Mouse (Mus musculus): ENCODE measurements around the gene Ilf2. TPM values are rescaled to one million over a fixed set of nuclear protein-coding genes. Genes with fewer than 3 reads are reported as not detected.

Gene Ilf2
- 182 and 183 TPM in 2 replicates for polyA plus RNA-seq (2015; fragmentation: Nextera tagmentation; extraction: Ambion mirVana)

- 1% methylated on average over 45 of the region's 45 CpGs for WGBS
- H3K9ac ChIP-seq: peak within 1 kb of the TSS; percentile 93
- H3K4me3 ChIP-seq (replicated peaks): peak within 1 kb of the TSS; percentile 93
- H3K4me2 ChIP-seq (replicated peaks): peak within 1 kb of the TSS; percentile 60
- H3K9me3 ChIP-seq (replicated peaks): no peaks in the 10 kb centered on the region
- H3K27me3 ChIP-seq: no peaks in the 10 kb centered on the region
- peak; percentile 99 for ATAC-seq (ENCODE audit: insufficient number of reproducible peaks, low FRiP score, low TSS enrichment, low read depth)
- peak within 1 kb of the TSS; percentile 95 for H3K27ac ChIP-seq (replicated peaks)
- peaks cover 8% of the 10 kb centered on the region for H3K4me1 ChIP-seq
- H3K36me3 ChIP-seq: peaks cover 31% of the 10 kb centered on the region
These were observed at the start of gene Ilf2 for GRCm38 (mm10) chr3:90475831-90476611. Gene Ilf2, plus strand, starts transcription at chr3:90476126.

GRCm38 (mm10) chr3:90427574-90427973, 48.4 kb upstream of the Ilf2 start:
- Histone ChIP-seq H3K4me2 (replicated peaks) (no peak overlapping the region), H3K27me3 (no peaks in the 10 kb centered on the region), H3K4me1 (peaks cover 22% of the 10 kb centered on the region), H3K9ac (no peak overlapping the region), H3K36me3 (peaks cover 14% of the 10 kb centered on the region), H3K9me3 (replicated peaks) (no peaks in the 10 kb centered on the region), H3K27ac (replicated peaks) (no peak overlapping the region), H3K4me3 (replicated peaks) (no peak overlapping the region)
- 80% methylated on average over 1 of the region's 1 CpGs for WGBS
- ATAC-seq (ENCODE audit: insufficient number of reproducible peaks, low FRiP score, low TSS enrichment, low read depth): no peak

- Histone ChIP-seq H3K9me3 (replicated peaks) (no peaks in the 10 kb centered on the region), H3K4me2 (replicated peaks) (no peak overlapping the region), H3K27me3 (no peaks in the 10 kb centered on the region), H3K36me3 (peaks cover 8% of the 10 kb centered on the region), H3K9ac (no peak overlapping the region), H3K27ac (replicated peaks) (no peak overlapping the region), H3K4me1 (peaks cover 22% of the 10 kb centered on the region), H3K4me3 (replicated peaks) (no peak overlapping the region)
- ATAC-seq (ENCODE audit: insufficient number of reproducible peaks, low FRiP score, low TSS enrichment, low read depth): no peak
- 74% methylated on average over 6 of the region's 6 CpGs for WGBS
These were observed 47.7 kb upstream of the Ilf2 start for GRCm38 (mm10) chr3:90428186-90428585.

- Histone ChIP-seq H3K4me3 (replicated peaks) (no peak overlapping the region), H3K9ac (no peak overlapping the region), H3K9me3 (replicated peaks) (no peaks in the 10 kb centered on the region), H3K36me3 (no peaks in the 10 kb centered on the region), H3K4me2 (replicated peaks) (no peak overlapping the region), H3K4me1 (peaks cover 26% of the 10 kb centered on the region), H3K27ac (replicated peaks) (no peak overlapping the region), H3K27me3 (no peaks in the 10 kb centered on the region)
- 86% methylated on average over 3 of the region's 3 CpGs for WGBS
- ATAC-seq (ENCODE audit: insufficient number of reproducible peaks, low FRiP score, low TSS enrichment, low read depth): no peak
These were observed 46.4 kb upstream of the Ilf2 start for GRCm38 (mm10) chr3:90429576-90429975.

- no peak for ATAC-seq (ENCODE audit: insufficient number of reproducible peaks, low FRiP score, low TSS enrichment, low read depth)
- no peak overlapping the region for H3K27ac ChIP-seq (replicated peaks)
- H3K4me1 ChIP-seq: peaks cover 26% of the 10 kb centered on the region
- peak overlapping the region; percentile 52 for H3K4me3 ChIP-seq (replicated peaks)
- no peaks in the 10 kb centered on the region for H3K27me3 ChIP-seq
- peak overlapping the region; percentile 84 for H3K4me2 ChIP-seq (replicated peaks)
- H3K36me3 ChIP-seq: no peaks in the 10 kb centered on the region
- H3K9me3 ChIP-seq (replicated peaks): no peaks in the 10 kb centered on the region
- WGBS: 14% methylated on average over 2 of the region's 2 CpGs
- H3K9ac ChIP-seq: peak overlapping the region; percentile 59; the same call in 1 of the 2 replicates
These were observed 43.6 kb upstream of the Ilf2 start for GRCm38 (mm10) chr3:90432348-90432747.

- WGBS: 0% methylated on average over 12 of the region's 12 CpGs
- peaks cover 26% of the 10 kb centered on the region for H3K4me1 ChIP-seq
- H3K4me2 ChIP-seq (replicated peaks): peak overlapping the region; percentile 84
- peak overlapping the region; percentile 52 for H3K4me3 ChIP-seq (replicated peaks)
- H3K9ac ChIP-seq: peak overlapping the region; percentile 59
- H3K36me3 ChIP-seq: no peaks in the 10 kb centered on the region
- ATAC-seq (ENCODE audit: insufficient number of reproducible peaks, low FRiP score, low TSS enrichment, low read depth): no peak
- peak overlapping the region; percentile 88 for H3K27ac ChIP-seq (replicated peaks)
- no peaks in the 10 kb centered on the region for H3K27me3 ChIP-seq
- no peaks in the 10 kb centered on the region for H3K9me3 ChIP-seq (replicated peaks)
These were observed 43.1 kb upstream of the Ilf2 start for GRCm38 (mm10) chr3:90432811-90433219.

GRCm38 (mm10) chr3:90433381-90434020, 42.4 kb upstream of the Ilf2 start, which contains the start of gene Ints3:
Gene Ints3, minus strand, starts transcription at chr3:90433622.
- peak within 1 kb of the TSS; percentile 52 for H3K4me3 ChIP-seq (replicated peaks)
- peak within 1 kb of the TSS; percentile 88 for H3K27ac ChIP-seq (replicated peaks)
- H3K4me1 ChIP-seq: peaks cover 26% of the 10 kb centered on the region
- peak; percentile 100 for ATAC-seq (ENCODE audit: insufficient number of reproducible peaks, low FRiP score, low TSS enrichment, low read depth)
- no peaks in the 10 kb centered on the region for H3K9me3 ChIP-seq (replicated peaks)
- no peaks in the 10 kb centered on the region for H3K27me3 ChIP-seq
- H3K36me3 ChIP-seq: no peaks in the 10 kb centered on the region
- under 1% methylated on average over 52 of the region's 52 CpGs for WGBS
- peak within 1 kb of the TSS; percentile 84 for H3K4me2 ChIP-seq (replicated peaks)
- H3K9ac ChIP-seq: peak within 1 kb of the TSS; percentile 59

- peaks cover 26% of the 10 kb centered on the region for H3K4me1 ChIP-seq
- H3K9me3 ChIP-seq (replicated peaks): no peaks in the 10 kb centered on the region
- H3K4me2 ChIP-seq (replicated peaks): peak overlapping the region; percentile 84
- WGBS: 42% methylated on average over 11 of the region's 11 CpGs
- no peaks in the 10 kb centered on the region for H3K27me3 ChIP-seq
- H3K36me3 ChIP-seq: no peaks in the 10 kb centered on the region
- peak overlapping the region; percentile 88 for H3K27ac ChIP-seq (replicated peaks)
- ATAC-seq (ENCODE audit: insufficient number of reproducible peaks, low FRiP score, low TSS enrichment, low read depth): no peak
- 0 out of 2 replicates have a peak overlapping the region, but pooled peaks have one; percentile 44 for H3K9ac ChIP-seq
- H3K4me3 ChIP-seq (replicated peaks): peak overlapping the region; percentile 52
These were observed 41.7 kb upstream of the Ilf2 start for GRCm38 (mm10) chr3:90434073-90434730.

- Histone ChIP-seq H3K9me3 (replicated peaks) (no peaks in the 10 kb centered on the region), H3K36me3 (no peaks in the 10 kb centered on the region)
- WGBS: 71% methylated on average over 4 of the region's 4 CpGs
These were observed 38.8 kb upstream of the Ilf2 start for GRCm38 (mm10) chr3:90437131-90437530.

GRCm38 (mm10) chr3:90440756-90441155, 35.2 kb upstream of the Ilf2 start:
- no peak for ATAC-seq (ENCODE audit: insufficient number of reproducible peaks, low FRiP score, low TSS enrichment, low read depth)
- Histone ChIP-seq H3K4me1 (peaks cover 2% of the 10 kb centered on the region; the same call in 1 of the 2 replicates), H3K9me3 (replicated peaks) (no peaks in the 10 kb centered on the region), H3K4me3 (replicated peaks) (no peak overlapping the region), H3K36me3 (no peaks in the 10 kb centered on the region), H3K27ac (replicated peaks) (no peak overlapping the region), H3K4me2 (replicated peaks) (no peak overlapping the region), H3K27me3 (no peaks in the 10 kb centered on the region), H3K9ac (no peak overlapping the region)
- 71% methylated on average over 2 of the region's 2 CpGs for WGBS

More at GRCm38 (mm10) chr3:90437131-90437530, 38.8 kb upstream of the Ilf2 start:
- Histone ChIP-seq H3K4me2 (replicated peaks) (no peak overlapping the region), H3K9ac (no peak overlapping the region), H3K4me1 (peaks cover 6% of the 10 kb centered on the region), H3K27ac (replicated peaks) (no peak overlapping the region), H3K27me3 (no peaks in the 10 kb centered on the region), H3K4me3 (replicated peaks) (no peak overlapping the region)
- no peak for ATAC-seq (ENCODE audit: insufficient number of reproducible peaks, low FRiP score, low TSS enrichment, low read depth)

GRCm38 (mm10) chr3:90443977-90444376, 31.9 kb upstream of the Ilf2 start:
- Histone ChIP-seq H3K4me3 (replicated peaks) (no peak overlapping the region), H3K4me2 (replicated peaks) (no peak overlapping the region), H3K27me3 (no peaks in the 10 kb centered on the region), H3K36me3 (no peaks in the 10 kb centered on the region), H3K9me3 (replicated peaks) (no peaks in the 10 kb centered on the region), H3K9ac (no peak overlapping the region), H3K27ac (replicated peaks) (no peak overlapping the region), H3K4me1 (peaks cover 17% of the 10 kb centered on the region; the same call in 1 of the 2 replicates)
- ATAC-seq (ENCODE audit: insufficient number of reproducible peaks, low FRiP score, low TSS enrichment, low read depth): no peak
- WGBS: 89% methylated on average over 3 of the region's 3 CpGs
